Mouse (Mus musculus): Measurements from ENCODE around the gene Colec11. TPM values are rescaled to one million over a fixed set of nuclear protein-coding genes. Genes with fewer than 3 reads are reported as not detected.
A peak's percentile ranks its signal among the peaks of the same experiment; 100 is the strongest.

Gene Colec11
- polyA plus RNA-seq, 1 experiment, result not detected

GRCm38 (mm10) chr12:28598110-28598509, 25.1 kb downstream of the Colec11 start:
- no peaks in the 10 kb centered on the region for H3K4me1 ChIP-seq (ENCODE audit: control insufficient read depth, insufficient read depth, low read length)
- TF ChIP-seq POLR2A (IDR thresholded peaks at IDR 0.05; ENCODE audit: borderline replicate concordance, control insufficient read depth, low read depth, low read length) (no peak), CTCF (IDR thresholded peaks at IDR 0.05; ENCODE audit: control insufficient read depth, insufficient read depth, low read length) (no peak)
- no peak overlapping the region for H3K27ac ChIP-seq (ENCODE audit: control insufficient read depth, insufficient read depth, low read depth, low read length, poor library complexity)
- 39% methylated on average over 3 of the region's 3 CpGs for WGBS
- no peak overlapping the region for H3K4me3 ChIP-seq (replicated peaks; ENCODE audit: control insufficient read depth, low read depth, low read length)

GRCm38 (mm10) chr12:28597699-28598098, 25.5 kb downstream of the Colec11 start:
- 73% methylated on average over 9 of the region's 9 CpGs for WGBS
- Histone ChIP-seq H3K4me3 (replicated peaks; ENCODE audit: control insufficient read depth, low read depth, low read length) (no peak overlapping the region), H3K27ac (ENCODE audit: control insufficient read depth, insufficient read depth, low read depth, low read length, poor library complexity) (no peak overlapping the region), H3K4me1 (ENCODE audit: control insufficient read depth, insufficient read depth, low read length) (no peaks in the 10 kb centered on the region)
- TF ChIP-seq POLR2A (IDR thresholded peaks at IDR 0.05; ENCODE audit: borderline replicate concordance, control insufficient read depth, low read depth, low read length) (no peak), CTCF (IDR thresholded peaks at IDR 0.05; ENCODE audit: control insufficient read depth, insufficient read depth, low read length) (no peak)

GRCm38 (mm10) chr12:28596851-28597250, 26.3 kb downstream of the Colec11 start:
- H3K4me1 ChIP-seq (ENCODE audit: control insufficient read depth, insufficient read depth, low read length), result no peaks in the 10 kb centered on the region
- H3K4me3 ChIP-seq (replicated peaks; ENCODE audit: control insufficient read depth, low read depth, low read length), result no peak overlapping the region
- TF ChIP-seq CTCF (IDR thresholded peaks at IDR 0.05; ENCODE audit: control insufficient read depth, insufficient read depth, low read length), result no peak
- no peak for TF ChIP-seq POLR2A (IDR thresholded peaks at IDR 0.05; ENCODE audit: borderline replicate concordance, control insufficient read depth, low read depth, low read length)
- no peak overlapping the region for H3K27ac ChIP-seq (ENCODE audit: control insufficient read depth, insufficient read depth, low read depth, low read length, poor library complexity)

GRCm38 (mm10) chr12:28590428-28590827, 32.7 kb downstream of the Colec11 start:
- no peak overlapping the region for H3K27ac ChIP-seq (ENCODE audit: control insufficient read depth, insufficient read depth, low read depth, low read length, poor library complexity)
- TF ChIP-seq POLR2A (IDR thresholded peaks at IDR 0.05; ENCODE audit: borderline replicate concordance, control insufficient read depth, low read depth, low read length) (no peak), CTCF (IDR thresholded peaks at IDR 0.05; ENCODE audit: control insufficient read depth, insufficient read depth, low read length) (no peak)
- H3K4me1 ChIP-seq (ENCODE audit: control insufficient read depth, insufficient read depth, low read length), result no peaks in the 10 kb centered on the region
- WGBS, result 47% methylated on average over 13 of the region's 13 CpGs
- no peak overlapping the region for H3K4me3 ChIP-seq (replicated peaks; ENCODE audit: control insufficient read depth, low read depth, low read length)

- H3K27ac ChIP-seq (ENCODE audit: control insufficient read depth, insufficient read depth, low read depth, low read length, poor library complexity), result no peak overlapping the region
- TF ChIP-seq POLR2A (IDR thresholded peaks at IDR 0.05; ENCODE audit: borderline replicate concordance, control insufficient read depth, low read depth, low read length) (no peak), CTCF (IDR thresholded peaks at IDR 0.05; ENCODE audit: control insufficient read depth, insufficient read depth, low read length) (peak; percentile 64)
- H3K4me1 ChIP-seq (ENCODE audit: control insufficient read depth, insufficient read depth, low read length), result no peaks in the 10 kb centered on the region
- 11% methylated on average over 24 of the region's 24 CpGs for WGBS
- H3K4me3 ChIP-seq (replicated peaks; ENCODE audit: control insufficient read depth, low read depth, low read length), result no peak overlapping the region
Measured at GRCm38 (mm10) chr12:28589090-28589868, 33.9 kb downstream of the Colec11 start.

- Histone ChIP-seq H3K4me3 (replicated peaks; ENCODE audit: control insufficient read depth, low read depth, low read length) (no peak overlapping the region), H3K4me1 (ENCODE audit: control insufficient read depth, insufficient read depth, low read length) (no peaks in the 10 kb centered on the region), H3K27ac (ENCODE audit: control insufficient read depth, insufficient read depth, low read depth, low read length, poor library complexity) (no peak overlapping the region)
- TF ChIP-seq CTCF (IDR thresholded peaks at IDR 0.05; ENCODE audit: control insufficient read depth, insufficient read depth, low read length) (no peak), POLR2A (IDR thresholded peaks at IDR 0.05; ENCODE audit: borderline replicate concordance, control insufficient read depth, low read depth, low read length) (no peak)
- WGBS, result 79% methylated on average over 6 of the region's 6 CpGs
Measured at GRCm38 (mm10) chr12:28587949-28588348, 35.2 kb downstream of the Colec11 start.

GRCm38 (mm10) chr12:28584036-28584435, 39.1 kb downstream of the Colec11 start:
- no peak overlapping the region for H3K4me3 ChIP-seq (replicated peaks; ENCODE audit: control insufficient read depth, low read depth, low read length)
- no peaks in the 10 kb centered on the region for H3K4me1 ChIP-seq (ENCODE audit: control insufficient read depth, insufficient read depth, low read length)
- TF ChIP-seq POLR2A (IDR thresholded peaks at IDR 0.05; ENCODE audit: borderline replicate concordance, control insufficient read depth, low read depth, low read length) (no peak), CTCF (IDR thresholded peaks at IDR 0.05; ENCODE audit: control insufficient read depth, insufficient read depth, low read length) (no peak)
- WGBS, result 43% methylated on average over 3 of the region's 3 CpGs
- no peak overlapping the region for H3K27ac ChIP-seq (ENCODE audit: control insufficient read depth, insufficient read depth, low read depth, low read length, poor library complexity)

- H3K4me3 ChIP-seq (replicated peaks; ENCODE audit: control insufficient read depth, low read depth, low read length), result no peak within 1 kb of the TSS
- TF ChIP-seq POLR2A (IDR thresholded peaks at IDR 0.05; ENCODE audit: borderline replicate concordance, control insufficient read depth, low read depth, low read length) (no peak), CTCF (IDR thresholded peaks at IDR 0.05; ENCODE audit: control insufficient read depth, insufficient read depth, low read length) (no peak)
- H3K4me1 ChIP-seq (ENCODE audit: control insufficient read depth, insufficient read depth, low read length), result no peaks in the 10 kb centered on the region
- H3K27ac ChIP-seq (ENCODE audit: control insufficient read depth, insufficient read depth, low read depth, low read length, poor library complexity), result no peak within 1 kb of the TSS
- 81% methylated on average over 8 of the region's 8 CpGs for WGBS
Measured at GRCm38 (mm10) chr12:28582423-28582822, 40.8 kb downstream of the Colec11 start, which contains the start of gene Allc. Allc (minus strand) TSS chr12:28582523.

All from bone marrow, adult 2 months (tissue).